Mouse (Mus musculus) thymus, adult 2 months (tissue): ENCODE measurements around the gene Abraxas2.

Experiments
- CTCF ChIP-seq: fragments of 200-500 bp; IDR thresholded peaks from 2 replicates; pipeline ENCODE4 v1.5.1; 2012; ENCODE audit warnings: mild to moderate bottlenecking, control low read depth, low read length, moderate library complexity, borderline replicate concordance; ENCODE audit not compliant: control insufficient read depth, poor library complexity, insufficient read depth; ENCODE audit errors: extremely low read depth
- POLR2A ChIP-seq: fragments of 200-500 bp; IDR thresholded peaks from 2 replicates; pipeline ENCODE4 v1.6.1; 2012; ENCODE audit warnings: mild to moderate bottlenecking, low read length, control low read depth, moderate library complexity; ENCODE audit not compliant: control insufficient read depth, poor library complexity, insufficient read depth; ENCODE audit errors: extremely low read depth

DNA sequence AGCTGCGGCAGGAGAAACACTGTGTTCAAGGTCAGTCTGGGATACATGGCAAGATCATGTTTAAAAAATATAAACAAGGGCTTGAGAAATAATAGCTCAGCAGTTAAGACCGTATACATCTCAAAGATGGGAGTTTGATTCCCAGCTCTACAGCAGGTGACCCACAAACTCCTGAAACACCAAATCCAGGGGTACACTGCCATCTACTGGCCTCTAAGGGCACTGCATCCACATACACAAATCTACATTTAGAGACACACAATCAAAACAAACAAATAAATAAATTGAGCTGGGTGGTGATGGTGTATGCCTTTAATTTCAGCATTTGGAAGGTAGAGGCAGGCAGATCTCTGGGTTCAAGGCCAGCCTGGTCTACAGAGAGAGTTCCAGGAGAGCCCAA lies 39.2 kb downstream of the Abraxas2 start:
- no peak for TF ChIP-seq POLR2A
- TF ChIP-seq CTCF, result no peak
